Mouse (Mus musculus) lung, adult 2 months (tissue): ENCODE data around the gene Obp1a.

Experiments used
- CTCF ChIP-seq: fragments of 200-500 bp; IDR thresholded peaks from 2 replicates; pipeline ENCODE4 v1.5.1; 2011; ENCODE audit warnings: mild to moderate bottlenecking, low read length, control low read depth; ENCODE audit not compliant: insufficient read depth
- POLR2A ChIP-seq: fragments of 200-500 bp; IDR thresholded peaks from 2 replicates; pipeline ENCODE4 v1.6.1; 2011; ENCODE audit warnings: low read depth, mild to moderate bottlenecking, control low read depth, low read length, borderline replicate concordance; ENCODE audit errors: extremely low read depth

DNA sequence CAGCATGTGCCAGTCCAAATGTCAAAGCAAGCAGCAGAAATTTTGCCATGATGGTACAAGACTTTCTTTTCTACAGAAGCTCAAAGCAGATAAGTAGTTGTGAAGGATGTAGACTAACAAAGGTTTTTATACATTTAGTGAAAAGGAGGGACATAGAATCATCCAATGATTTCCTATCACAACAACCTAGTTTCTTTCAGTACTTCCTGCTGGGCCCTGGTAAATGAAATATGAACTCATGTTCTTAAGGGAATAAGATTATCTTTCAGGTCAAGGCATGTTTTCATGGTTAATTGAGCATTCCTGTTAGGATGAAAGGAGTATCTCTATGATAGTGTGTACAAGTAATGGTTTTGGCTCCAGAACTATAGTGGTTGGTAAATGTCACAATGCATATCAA is at the start of gene Obp1a:
- no peak for TF ChIP-seq POLR2A
- TF ChIP-seq CTCF, result no peak
